Mouse (Mus musculus) G1E-ER4 (cell line): ENCODE results near the gene Pnpla7. TPM values are rescaled to one million over a fixed set of nuclear protein-coding genes. Genes with fewer than 3 reads are reported as not detected.

Source experiments
- GATA1 ChIP-seq: IDR thresholded peaks from one replicate; pipeline ENCODE4 v1.8.0; 2012; ENCODE audit warnings: low read length, inconsistent platforms
- polyA plus RNA-seq: library from polyadenylated mRNA; stranded (reverse); fragments of >175 nt; gene quantifications from 2 replicates; pipeline ENCODE4 v1.2.3, GENCODE M21; 2012

Pnpla7 gene
- polyA plus RNA-seq, 1 experiment = 4.0 TPM

- TF ChIP-seq GATA1 = no peak
These were observed 5.4 kb upstream of the Pnpla7 start for GRCm38 (mm10) chr2:24970386-24970785.

- no peak for TF ChIP-seq GATA1
These were observed 728 bp upstream of the Pnpla7 start, which contains the start of gene Mrpl41 for GRCm38 (mm10) chr2:24974906-24975703. TSS of gene Mrpl41 (minus strand) at chr2:24975098.

GRCm38 (mm10) chr2:24976960-24977359 is 1.1 kb downstream of the Pnpla7 start:
- TF ChIP-seq GATA1 = no peak

GRCm38 (mm10) chr2:24987762-24988161 is 11.9 kb downstream of the Pnpla7 start:
- no peak for TF ChIP-seq GATA1

GRCm38 (mm10) chr2:24995332-24995731 is 19.5 kb downstream of the Pnpla7 start:
- no peak for TF ChIP-seq GATA1

- no peak for TF ChIP-seq GATA1
These were observed 20.6 kb downstream of the Pnpla7 start for GRCm38 (mm10) chr2:24996471-24996870.

- TF ChIP-seq GATA1 = no peak
These were observed 24.9 kb downstream of the Pnpla7 start for GRCm38 (mm10) chr2:25000544-25001235.

- no peak for TF ChIP-seq GATA1
These were observed 28.3 kb downstream of the Pnpla7 start for GRCm38 (mm10) chr2:25003946-25004786.

GRCm38 (mm10) chr2:25006767-25007166 is 30.9 kb downstream of the Pnpla7 start:
- no peak for TF ChIP-seq GATA1

GRCm38 (mm10) chr2:25008250-25008649 is 32.4 kb downstream of the Pnpla7 start:
- no peak for TF ChIP-seq GATA1

GRCm38 (mm10) chr2:25022678-25023077 is 46.8 kb downstream of the Pnpla7 start:
- TF ChIP-seq GATA1 = no peak

GRCm38 (mm10) chr2:25025109-25025508 is 49.3 kb downstream of the Pnpla7 start:
- no peak for TF ChIP-seq GATA1

GRCm38 (mm10) chr2:25034994-25035393 is 59.2 kb downstream of the Pnpla7 start:
- TF ChIP-seq GATA1 = no peak

GRCm38 (mm10) chr2:25040089-25040488 is 64.3 kb downstream of the Pnpla7 start:
- no peak for TF ChIP-seq GATA1

GRCm38 (mm10) chr2:25050921-25051320 is 75.1 kb downstream of the Pnpla7 start:
- TF ChIP-seq GATA1 = no peak

GRCm38 (mm10) chr2:25051450-25051849 is 75.6 kb downstream of the Pnpla7 start:
- TF ChIP-seq GATA1 = no peak
